Mouse (Mus musculus) hindbrain, embryonic 15.5 days (tissue): ENCODE measurements around the gene Rnf217. TPM values are rescaled to one million over a fixed set of nuclear protein-coding genes. Genes with fewer than 3 reads are reported as not detected.
A peak's percentile ranks its signal among the peaks of the same experiment; 100 is the strongest.

Experiments
- ATAC-seq: fragments of 200-750 bp; cut with Nextera tagmentation; 2 replicates; pipeline ENCODE4 v1.8.0; 2017; ENCODE audit warnings: low read depth, moderate number of reproducible peaks, moderate TSS enrichment; ENCODE audit not compliant: low FRiP score
- H3K27ac ChIP-seq: fragments of 300-500 bp; sonication (generic); replicated peaks from 2 replicates; pipeline ENCODE4 v1.5.1; 2015; ENCODE audit warnings: mild to moderate bottlenecking, inconsistent platforms
- H3K27me3 ChIP-seq: fragments of 300-500 bp; sonication (generic); 2 replicates; pipeline ENCODE4 v1.6.1; 2015; ENCODE audit warnings: control low read depth, inconsistent platforms
- H3K36me3 ChIP-seq: fragments of 300-500 bp; sonication (generic); 2 replicates; pipeline ENCODE4 v1.6.1; 2015; ENCODE audit warnings: control low read depth, inconsistent platforms
- H3K4me1 ChIP-seq: fragments of 300-500 bp; sonication (generic); replicated peaks from 2 replicates; pipeline ENCODE4 v1.6.1; 2015; ENCODE audit warnings: control low read depth, inconsistent platforms
- H3K4me2 ChIP-seq: fragments of 300-500 bp; sonication (generic); 2 replicates; pipeline ENCODE4 v1.6.1; 2015; ENCODE audit warnings: moderate library complexity, mild to moderate bottlenecking, inconsistent platforms
- H3K4me3 ChIP-seq: fragments of 300-500 bp; sonication (generic); 2 replicates; pipeline ENCODE4 v1.5.1; 2015; ENCODE audit warnings: mild to moderate bottlenecking, inconsistent platforms
- H3K9ac ChIP-seq: fragments of 300-500 bp; sonication (generic); 2 replicates; pipeline ENCODE4 v1.6.1; 2015; ENCODE audit warnings: inconsistent platforms
- H3K9me3 ChIP-seq: fragments of 300-500 bp; sonication (generic); 2 replicates; pipeline ENCODE4 v1.6.1; 2016; ENCODE audit warnings: control low read depth, inconsistent platforms
- WGBS: fragments of 180-500 bp; shearing (Covaris S2); methylation state at CpG from one replicate; pipeline ENCODE4 v1.1.7; 2015; 5-methylcytosine and 5-hydroxymethylcytosine counted together
- polyA plus RNA-seq: library from polyadenylated mRNA; unstranded; fragments of >200 nt; fragmentation: Nextera tagmentation; extraction: Ambion mirVana; gene quantifications from 2 replicates; pipeline ENCODE4 v1.2.1, GENCODE M21; 2015

Rnf217 gene
- polyA plus RNA-seq, result 1.7 and 1.9 TPM in 2 replicates

DNA sequence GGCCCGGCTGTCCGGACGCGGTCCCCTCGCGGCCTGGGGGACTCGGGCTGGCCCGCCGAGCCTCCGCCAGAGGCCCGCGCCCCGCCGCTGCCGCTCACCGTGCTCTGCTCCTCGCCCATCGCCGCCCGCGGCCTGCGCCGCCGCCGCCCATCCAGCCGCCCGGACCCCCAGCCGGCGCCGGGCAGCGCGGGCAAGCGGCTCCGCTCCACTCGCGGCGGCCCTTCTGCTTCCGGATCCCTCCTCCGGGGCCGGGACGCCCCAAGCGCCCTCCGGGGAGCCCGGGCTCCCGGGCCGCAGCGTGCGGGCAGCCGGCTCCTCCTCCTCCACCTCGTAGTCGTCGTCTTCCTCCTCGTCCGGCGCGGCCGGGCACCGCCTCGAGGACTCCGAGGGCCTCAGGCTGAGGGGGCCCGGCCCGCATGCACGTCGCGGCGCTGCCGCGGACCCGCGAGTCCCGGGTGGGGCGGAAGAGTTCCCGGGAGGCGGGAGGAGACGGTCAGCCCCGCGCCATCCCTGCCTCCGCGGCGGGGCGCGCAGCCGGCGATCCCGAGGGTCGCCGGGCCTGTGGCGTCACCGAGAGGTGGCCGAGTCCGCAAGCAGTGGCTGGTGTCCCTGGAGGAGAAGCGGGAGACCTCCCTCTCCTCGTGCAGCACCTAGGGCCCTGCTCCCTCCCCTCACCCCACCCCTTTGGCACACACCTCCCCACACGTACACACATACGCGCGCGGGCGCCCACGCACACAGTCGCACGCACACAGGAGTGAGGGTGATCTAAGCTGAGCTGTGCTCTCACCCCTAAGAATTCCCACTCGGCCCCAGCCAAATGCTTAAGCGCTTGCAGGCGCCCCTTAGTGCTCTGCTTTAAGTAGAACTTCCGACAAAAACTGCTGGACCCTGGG lies at the start of gene Rnf217:
Gene Rnf217, minus strand, starts transcription at position 119 of the 896 bp plus-strand sequence.
- Histone ChIP-seq H3K9me3 (no peaks in the 10 kb centered on the region), H3K4me3 (peak within 1 kb of the TSS; percentile 97), H3K27ac (peak within 1 kb of the TSS; percentile 85), H3K4me1 (peaks cover 39% of the 10 kb centered on the region), H3K36me3 (no peaks in the 10 kb centered on the region), H3K27me3 (no peaks in the 10 kb centered on the region), H3K9ac (peak within 1 kb of the TSS; percentile 99), H3K4me2 (peak within 1 kb of the TSS; percentile 92)
- ATAC-seq, result peak; percentile 91
- under 1% methylated on average over 80 of the region's 106 CpGs for WGBS

DNA sequence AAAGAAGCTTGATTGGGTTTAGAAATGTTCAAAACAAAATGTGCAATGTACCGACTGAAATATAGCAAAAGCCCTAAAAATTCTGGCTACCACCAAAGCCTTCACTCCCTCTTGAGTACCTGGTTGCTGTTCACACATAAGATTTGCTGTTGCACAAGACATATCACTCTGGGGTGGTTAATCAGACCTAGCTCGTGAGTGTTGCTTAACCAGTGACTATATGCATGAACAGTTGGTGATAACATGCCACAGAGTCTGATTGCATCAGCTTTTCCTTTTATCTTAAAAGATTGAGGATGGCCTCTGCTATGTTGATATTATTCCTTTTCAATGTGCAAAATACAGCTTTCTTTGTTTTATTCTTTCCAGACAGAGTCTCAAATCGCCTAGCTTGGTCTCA lies 38.3 kb upstream of the Rnf217 start:
- Histone ChIP-seq H3K27me3 (no peaks in the 10 kb centered on the region), H3K4me1 (no peaks in the 10 kb centered on the region), H3K4me2 (no peak overlapping the region), H3K36me3 (no peaks in the 10 kb centered on the region), H3K4me3 (no peak overlapping the region), H3K9ac (no peak overlapping the region), H3K27ac (no peak overlapping the region), H3K9me3 (no peaks in the 10 kb centered on the region)
- no peak for ATAC-seq
- 91% methylated on average over 3 of the region's 3 CpGs for WGBS

DNA sequence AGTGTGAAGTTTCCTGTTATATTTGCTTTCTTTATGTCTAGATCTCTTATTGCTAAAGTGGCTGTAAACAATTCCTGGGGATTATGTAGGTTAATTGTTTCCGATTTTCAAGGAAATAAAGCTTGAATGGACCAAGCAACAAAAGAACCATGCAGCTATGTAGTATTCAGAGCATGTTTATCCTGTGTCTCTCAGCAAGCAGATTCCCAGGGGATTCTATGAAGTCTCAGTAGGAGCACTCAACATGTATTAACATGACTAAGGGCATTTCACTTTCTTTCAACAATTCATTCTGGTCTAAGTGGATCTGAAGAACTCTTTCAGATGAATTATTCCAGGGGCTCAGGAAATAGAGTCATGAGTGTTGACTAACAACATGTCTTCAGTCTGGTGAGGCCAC lies 37.1 kb upstream of the Rnf217 start:
- H3K4me2 ChIP-seq, result no peak overlapping the region
- H3K27ac ChIP-seq, result no peak overlapping the region
- H3K4me1 ChIP-seq, result no peaks in the 10 kb centered on the region
- WGBS, result 29% methylated on average over 1 of the region's 1 CpGs
- no peak overlapping the region for H3K9ac ChIP-seq
- H3K4me3 ChIP-seq, result no peak overlapping the region
- H3K27me3 ChIP-seq, result no peaks in the 10 kb centered on the region
- no peak for ATAC-seq
- no peaks in the 10 kb centered on the region for H3K9me3 ChIP-seq
- H3K36me3 ChIP-seq, result no peaks in the 10 kb centered on the region

DNA sequence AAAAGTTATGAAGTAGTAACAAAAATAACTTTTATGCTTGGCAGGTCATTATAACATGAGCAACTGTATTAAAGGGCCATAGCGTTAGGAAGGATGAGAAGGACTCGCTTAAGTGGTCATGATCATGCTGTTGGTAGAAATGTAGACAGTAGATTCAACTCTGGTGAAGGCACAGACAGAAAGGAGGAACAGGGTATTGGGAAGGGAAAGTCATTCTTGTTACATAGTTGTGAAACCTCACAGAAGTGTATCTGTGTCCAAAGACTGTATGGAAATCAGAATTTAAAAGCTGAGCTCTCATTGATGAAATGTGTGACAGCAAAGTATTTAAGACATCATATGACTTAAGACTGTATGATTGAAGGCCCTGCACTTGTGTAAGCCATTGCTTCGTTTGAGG lies 26.1 kb upstream of the Rnf217 start:
- ATAC-seq, result no peak
- no peak overlapping the region for H3K4me3 ChIP-seq
- H3K36me3 ChIP-seq, result no peaks in the 10 kb centered on the region
- H3K4me1 ChIP-seq, result no peaks in the 10 kb centered on the region
- H3K9ac ChIP-seq, result no peak overlapping the region
- WGBS, result 95% methylated on average over 3 of the region's 3 CpGs
- H3K27me3 ChIP-seq, result no peaks in the 10 kb centered on the region
- H3K4me2 ChIP-seq, result no peak overlapping the region
- H3K9me3 ChIP-seq, result no peaks in the 10 kb centered on the region
- no peak overlapping the region for H3K27ac ChIP-seq

DNA sequence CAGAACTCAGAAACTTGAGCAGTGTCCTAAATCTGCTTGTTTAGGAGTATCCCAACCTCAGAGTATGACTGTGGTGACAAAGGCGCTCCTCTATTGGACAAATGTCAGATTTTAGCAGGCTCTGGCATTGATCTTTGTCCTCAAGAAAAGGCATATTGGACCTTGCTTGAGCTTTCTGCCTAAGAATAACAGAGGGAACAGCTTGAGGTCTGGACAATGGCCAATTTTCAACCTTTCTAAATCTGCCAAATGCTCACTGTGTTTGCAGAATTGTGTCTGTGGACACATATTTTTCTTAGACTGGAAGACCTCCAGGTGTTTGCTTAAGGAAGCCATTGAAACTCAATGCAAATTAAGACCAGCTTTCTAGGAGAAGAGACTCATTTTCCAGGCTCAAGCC lies 23.0 kb upstream of the Rnf217 start:
- no peak overlapping the region for H3K4me2 ChIP-seq
- no peak overlapping the region for H3K27ac ChIP-seq
- H3K9ac ChIP-seq, result no peak overlapping the region
- H3K4me1 ChIP-seq, result no peaks in the 10 kb centered on the region
- no peaks in the 10 kb centered on the region for H3K9me3 ChIP-seq
- no peak overlapping the region for H3K4me3 ChIP-seq
- no peaks in the 10 kb centered on the region for H3K36me3 ChIP-seq
- H3K27me3 ChIP-seq, result no peaks in the 10 kb centered on the region
- no peak for ATAC-seq
- WGBS, result 81% methylated on average over 1 of the region's 1 CpGs

DNA sequence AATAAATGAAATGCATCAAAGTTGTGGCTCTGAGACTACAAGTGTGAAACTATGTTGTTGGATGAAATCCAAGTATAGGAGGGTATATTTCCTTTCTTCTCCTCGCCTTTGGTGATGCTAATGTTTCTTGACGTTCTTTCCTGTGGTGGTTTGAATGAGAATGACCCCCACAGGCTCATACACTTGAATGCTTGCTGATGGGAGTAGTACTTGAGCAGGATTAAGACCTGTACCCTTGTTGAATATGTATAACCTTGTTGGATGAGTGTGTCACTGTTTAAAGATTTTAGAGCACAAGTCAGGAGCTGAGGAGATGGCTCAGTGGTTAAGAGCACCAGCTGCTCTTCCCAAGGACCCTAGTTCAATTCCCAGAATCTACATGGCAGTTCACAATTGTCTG lies 6.4 kb upstream of the Rnf217 start:
- Histone ChIP-seq H3K9ac (no peak overlapping the region), H3K36me3 (no peaks in the 10 kb centered on the region), H3K4me3 (no peak overlapping the region), H3K27me3 (no peaks in the 10 kb centered on the region), H3K4me2 (no peak overlapping the region), H3K9me3 (no peaks in the 10 kb centered on the region), H3K27ac (no peak overlapping the region), H3K4me1 (no peaks in the 10 kb centered on the region; the same call in 1 of the 2 replicates)
- ATAC-seq, result no peak
- WGBS, result 33% methylated on average over 2 of the region's 2 CpGs

DNA sequence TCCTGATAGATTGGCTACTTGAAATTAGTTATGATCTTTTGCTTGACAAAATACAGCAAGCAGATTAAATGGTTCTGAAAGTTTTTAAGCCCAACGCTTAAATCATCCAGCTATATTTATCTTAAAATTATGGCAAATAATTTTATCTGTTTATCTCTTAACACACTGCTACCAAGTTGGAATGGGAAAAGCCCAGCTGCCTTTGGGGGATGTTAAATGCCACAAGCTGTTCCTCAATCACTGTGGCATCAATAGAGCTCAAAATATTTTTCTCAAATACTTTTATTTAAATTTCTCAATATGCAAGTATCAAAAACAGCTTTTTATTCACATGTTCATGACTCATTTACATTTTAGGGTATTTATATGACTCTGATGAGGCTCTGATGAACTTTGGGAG lies 5.1 kb upstream of the Rnf217 start:
- Histone ChIP-seq H3K36me3 (no peaks in the 10 kb centered on the region), H3K4me2 (no peak overlapping the region), H3K27me3 (no peaks in the 10 kb centered on the region), H3K9me3 (no peaks in the 10 kb centered on the region), H3K4me3 (no peak overlapping the region), H3K27ac (no peak overlapping the region), H3K9ac (no peak overlapping the region), H3K4me1 (peaks cover 4% of the 10 kb centered on the region; the same call in 1 of the 2 replicates)
- ATAC-seq, result no peak
- WGBS, result 94% methylated on average over 1 of the region's 1 CpGs

DNA sequence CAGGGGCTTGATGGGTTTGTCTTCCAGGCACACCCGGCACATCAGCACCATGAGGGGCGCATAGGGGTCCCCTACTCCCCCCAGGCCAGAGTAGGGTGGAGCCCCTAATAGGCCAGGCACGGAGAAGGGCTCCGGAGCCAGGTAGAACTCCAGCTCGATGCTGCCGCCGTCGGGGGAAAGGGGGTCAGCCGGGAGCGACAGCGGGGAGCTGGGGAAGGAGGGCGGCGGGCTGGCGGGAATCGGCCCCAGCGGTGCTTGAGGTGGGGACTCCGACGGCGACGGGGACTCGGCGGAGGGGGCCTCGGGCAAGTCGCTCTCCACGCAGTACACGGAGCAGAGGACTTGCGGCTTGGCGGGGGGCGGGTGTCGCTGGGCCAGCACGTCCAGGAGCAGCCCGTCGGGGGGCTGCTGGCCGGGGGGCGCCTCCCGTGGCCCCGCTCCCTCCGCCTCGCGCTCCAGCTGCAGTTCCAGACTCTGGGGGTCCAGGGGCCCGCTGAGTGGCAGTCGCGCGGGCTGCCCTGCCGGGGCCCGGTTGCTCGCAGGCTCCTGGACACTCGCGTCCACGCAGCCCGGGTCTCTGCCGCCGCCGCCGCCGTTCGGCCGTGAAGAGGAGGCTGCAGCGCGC lies 431 bp downstream of the Rnf217 start:
- Histone ChIP-seq H3K27ac (peak overlapping the region; percentile 85), H3K4me1 (peaks cover 42% of the 10 kb centered on the region), H3K9ac (peak overlapping the region; percentile 99), H3K4me2 (peak overlapping the region; percentile 92), H3K4me3 (peak overlapping the region; percentile 97), H3K36me3 (no peaks in the 10 kb centered on the region), H3K9me3 (no peaks in the 10 kb centered on the region), H3K27me3 (no peaks in the 10 kb centered on the region)
- WGBS, result under 1% methylated on average over 39 of the region's 60 CpGs
- ATAC-seq, result peak; percentile 61

DNA sequence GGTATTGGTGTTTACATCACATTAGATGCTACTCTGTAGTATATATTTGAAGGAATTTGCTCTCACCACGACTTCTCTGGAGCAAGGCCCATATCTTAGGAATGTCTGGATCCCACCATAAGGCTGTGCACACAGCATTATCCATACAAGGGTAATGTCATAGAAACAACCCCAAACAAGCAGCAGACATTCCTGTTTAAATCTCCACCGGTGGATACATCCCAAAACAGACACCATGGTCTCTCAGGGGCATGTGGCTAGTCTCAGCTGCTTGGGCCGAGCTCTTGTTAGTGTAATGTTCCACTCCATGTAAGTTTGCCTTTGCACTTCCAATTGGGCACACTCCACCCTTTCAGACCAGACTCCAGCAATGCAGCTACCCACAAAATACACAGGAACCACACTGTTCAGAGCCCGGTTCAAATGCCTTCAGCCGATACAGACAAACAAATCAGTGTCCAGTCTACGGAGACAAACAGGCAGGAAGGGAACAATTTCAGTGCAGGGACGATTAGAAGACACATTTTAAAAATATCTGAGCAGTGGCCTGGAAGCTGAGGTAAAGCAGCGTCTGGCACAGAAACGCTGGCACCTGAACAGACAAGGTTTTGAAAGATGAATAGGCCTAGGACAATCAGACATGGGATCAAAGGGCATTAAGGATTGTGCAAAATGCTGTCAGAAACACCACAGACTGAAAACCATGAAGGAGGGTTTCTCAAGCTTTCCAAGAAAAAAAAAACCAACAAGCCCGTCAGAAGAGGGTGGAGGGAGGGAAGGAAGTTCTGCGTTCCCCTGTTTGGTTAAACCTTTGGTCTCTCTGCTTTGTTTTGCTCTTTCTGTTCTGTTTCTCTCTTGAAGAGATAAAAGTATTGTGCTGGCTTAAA lies 1.8 kb downstream of the Rnf217 start:
- no peaks in the 10 kb centered on the region for H3K9me3 ChIP-seq
- WGBS, result 15% methylated on average over 11 of the region's 11 CpGs

DNA sequence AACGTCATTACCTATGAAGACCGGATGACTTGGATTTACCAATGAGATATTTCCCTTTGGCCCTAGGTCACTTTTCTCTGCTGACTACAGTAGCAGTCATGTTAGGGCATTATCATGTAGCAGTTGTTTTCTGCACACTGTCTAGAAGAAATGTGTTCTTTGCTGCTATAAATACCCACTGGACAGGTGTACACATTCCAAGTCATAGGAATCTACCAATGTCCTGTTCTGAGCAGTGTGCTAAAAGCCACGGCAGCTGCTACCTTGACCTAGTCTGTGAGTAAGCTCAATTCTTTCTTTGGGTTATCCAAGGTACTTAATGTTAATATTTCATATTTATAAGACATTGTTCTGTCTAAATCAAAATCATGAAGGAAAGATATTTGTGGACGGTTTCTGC lies 5.1 kb downstream of the Rnf217 start:
- peaks cover 38% of the 10 kb centered on the region for H3K4me1 ChIP-seq
- H3K4me3 ChIP-seq, result no peak overlapping the region
- H3K27ac ChIP-seq, result no peak overlapping the region
- no peaks in the 10 kb centered on the region for H3K9me3 ChIP-seq
- H3K4me2 ChIP-seq, result no peak overlapping the region
- H3K9ac ChIP-seq, result no peak overlapping the region
- no peaks in the 10 kb centered on the region for H3K27me3 ChIP-seq
- ATAC-seq, result no peak
- 96% methylated on average over 4 of the region's 4 CpGs for WGBS
- H3K36me3 ChIP-seq, result no peaks in the 10 kb centered on the region

More for the DNA sequence above, 1.8 kb downstream of the Rnf217 start:
- Histone ChIP-seq H3K36me3 (no peaks in the 10 kb centered on the region), H3K4me2 (peak overlapping the region; percentile 92), H3K27me3 (no peaks in the 10 kb centered on the region), H3K9ac (peak overlapping the region; percentile 99), H3K4me3 (peak overlapping the region; percentile 97), H3K4me1 (peaks cover 42% of the 10 kb centered on the region), H3K27ac (peak overlapping the region; percentile 33; the same call in 1 of the 2 replicates)
- ATAC-seq, result no peak

DNA sequence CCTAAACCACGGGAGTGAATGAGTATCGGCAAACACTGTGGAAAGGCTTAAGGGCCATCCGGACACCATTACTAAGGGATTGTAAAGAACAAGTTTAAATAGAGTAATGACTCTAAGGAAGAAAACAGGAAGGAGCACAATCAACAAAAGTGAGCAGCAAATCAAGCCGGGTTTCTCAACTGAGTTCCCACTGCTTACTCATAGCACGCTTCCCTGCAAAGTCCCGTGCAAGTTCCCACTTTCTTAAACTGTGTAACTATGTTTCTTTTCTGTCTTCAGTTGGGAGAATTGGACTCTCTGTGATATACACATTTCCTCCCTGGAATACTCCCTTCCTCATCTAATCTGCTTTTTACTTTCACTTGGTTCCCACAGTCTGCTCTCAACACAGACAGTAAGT lies 8.9 kb downstream of the Rnf217 start:
- no peak for ATAC-seq

More for the DNA sequence above, 8.9 kb downstream of the Rnf217 start:
- Histone ChIP-seq H3K4me3 (no peak overlapping the region), H3K9ac (no peak overlapping the region), H3K27ac (no peak overlapping the region), H3K36me3 (no peaks in the 10 kb centered on the region), H3K4me1 (peaks cover 7% of the 10 kb centered on the region), H3K9me3 (no peaks in the 10 kb centered on the region), H3K27me3 (no peaks in the 10 kb centered on the region), H3K4me2 (no peak overlapping the region)
- 95% methylated on average over 6 of the region's 6 CpGs for WGBS
